Mouse (Mus musculus) CD4-positive, CD25-positive, alpha-beta regulatory T cell, adult 4 months (primary cell): ENCODE data around the gene Flnc. TPM values are rescaled to one million over a fixed set of nuclear protein-coding genes. Genes with fewer than 3 reads are reported as not detected.

Experiments
- ATAC-seq: one replicate; pipeline ENCODE4 v1.8.0; 2017
- polyA plus RNA-seq, 2 experiments: library from polyadenylated mRNA; unstranded; fragments of 100-300 nt; shearing (Covaris generic); gene quantifications; one replicate each; pipeline ENCODE4 v1.2.1; 2017

Gene Flnc
- polyA plus RNA-seq, 2 experiments from 2014 or later = not detected

DNA sequence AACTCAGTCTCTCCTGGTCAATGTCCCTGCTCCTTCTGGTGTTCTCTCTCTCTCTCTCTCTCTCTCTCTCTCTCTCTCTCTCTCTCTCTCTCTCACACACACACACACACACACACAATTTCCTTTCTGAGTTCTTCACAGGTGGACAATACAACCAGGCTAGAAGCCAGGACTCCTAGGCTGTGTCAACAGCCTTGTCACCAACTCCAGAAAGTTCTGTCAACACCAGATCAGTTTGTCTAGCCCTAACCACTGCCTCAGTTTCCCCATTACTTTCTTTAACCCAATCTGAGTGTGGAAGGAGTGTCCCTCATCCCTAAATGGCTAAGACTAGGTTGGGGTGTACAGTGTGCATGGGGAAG lies 399 bp upstream of the Flnc start:
- ATAC-seq = no peak

- no peak for ATAC-seq
These were observed 1.0 kb downstream of the Flnc start for GRCm38 (mm10) chr6:29433804-29434795.

DNA sequence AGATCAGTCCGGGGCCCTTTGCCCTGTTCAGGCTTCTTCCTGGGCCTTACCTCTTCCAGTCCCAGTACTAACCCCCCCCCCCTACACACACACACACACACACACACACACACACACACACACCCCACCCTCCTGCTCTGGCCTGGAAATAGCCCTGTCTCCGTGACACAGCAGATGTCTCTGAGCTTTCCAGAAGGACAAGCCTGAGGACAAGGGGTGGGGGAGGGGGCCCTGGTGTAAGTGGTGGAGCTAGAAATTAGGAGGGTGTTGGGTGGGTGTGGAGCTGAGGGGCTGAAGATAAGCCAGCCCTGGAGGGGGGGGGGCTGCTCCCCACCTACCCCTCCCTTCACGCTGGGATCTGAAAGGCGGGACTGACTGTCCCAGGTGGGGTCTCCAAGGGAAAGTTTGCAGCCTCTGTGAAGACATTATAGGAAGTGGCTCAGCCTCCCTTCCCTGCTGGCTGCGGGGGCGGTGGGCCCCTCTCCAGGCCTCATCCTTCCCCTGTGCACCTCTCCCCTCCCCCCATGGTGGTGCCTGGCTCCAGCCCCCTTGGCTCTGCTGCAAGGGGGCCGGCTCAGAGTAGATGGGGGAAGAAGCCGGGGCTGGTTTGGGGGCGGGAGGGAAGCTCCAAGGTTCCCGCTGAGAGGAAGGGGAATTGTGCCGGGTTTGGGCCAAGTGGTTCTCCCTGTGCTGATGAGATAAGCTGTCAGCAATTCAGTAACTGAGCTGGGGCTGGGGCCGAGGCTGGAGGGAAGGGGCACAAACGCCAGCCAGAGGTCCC lies 2.0 kb downstream of the Flnc start:
- ATAC-seq = no peak

- ATAC-seq = no peak
These were observed 2.9 kb downstream of the Flnc start for GRCm38 (mm10) chr6:29435940-29436451.

DNA sequence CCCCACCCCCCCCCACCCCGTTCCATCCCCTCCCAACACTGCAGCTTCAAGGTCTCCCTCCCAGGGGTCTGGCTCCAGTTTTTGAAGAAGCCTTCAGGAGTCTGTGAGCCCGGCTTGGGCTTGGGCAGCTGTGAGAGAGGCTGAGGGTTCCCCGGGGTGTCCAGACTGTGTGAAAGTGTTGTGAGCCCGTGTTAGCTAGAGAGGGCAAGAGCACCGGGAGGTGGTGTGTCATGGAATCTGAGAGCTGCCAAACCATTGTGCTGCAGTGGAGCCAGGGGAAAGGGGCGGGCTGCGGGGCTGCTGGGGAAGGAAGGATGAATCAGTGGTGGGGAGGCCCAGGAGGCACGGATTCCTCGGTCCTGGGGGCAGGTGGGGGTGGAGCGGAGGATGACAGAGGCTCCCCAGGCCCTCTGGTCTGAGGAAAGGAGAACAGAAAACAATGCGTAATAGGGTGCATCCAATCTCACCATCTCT lies 3.4 kb downstream of the Flnc start:
- no peak for ATAC-seq

- ATAC-seq = no peak
These were observed 6.2 kb downstream of the Flnc start for GRCm38 (mm10) chr6:29439251-29439650.

- no peak for ATAC-seq
These were observed 6.7 kb downstream of the Flnc start for GRCm38 (mm10) chr6:29439789-29440188.

DNA sequence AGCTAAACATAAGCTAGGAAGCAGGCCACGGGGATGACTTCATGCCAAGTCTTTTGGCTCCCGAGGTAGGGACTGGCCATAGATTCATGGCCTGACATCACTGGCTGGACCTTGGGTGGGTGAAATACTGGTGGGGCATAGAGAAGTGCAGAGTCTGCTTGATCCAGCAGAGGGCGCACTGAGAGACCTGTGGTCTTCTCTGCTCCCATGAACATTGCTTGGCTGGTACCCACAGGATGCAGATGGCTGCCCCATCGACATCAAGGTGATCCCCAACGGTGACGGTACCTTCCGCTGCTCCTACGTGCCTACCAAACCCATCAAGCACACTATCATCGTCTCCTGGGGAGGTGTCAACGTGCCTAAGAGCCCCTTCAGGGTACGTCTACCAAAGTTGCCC lies 11.7 kb downstream of the Flnc start:
- peak; percentile 34 for ATAC-seq

DNA sequence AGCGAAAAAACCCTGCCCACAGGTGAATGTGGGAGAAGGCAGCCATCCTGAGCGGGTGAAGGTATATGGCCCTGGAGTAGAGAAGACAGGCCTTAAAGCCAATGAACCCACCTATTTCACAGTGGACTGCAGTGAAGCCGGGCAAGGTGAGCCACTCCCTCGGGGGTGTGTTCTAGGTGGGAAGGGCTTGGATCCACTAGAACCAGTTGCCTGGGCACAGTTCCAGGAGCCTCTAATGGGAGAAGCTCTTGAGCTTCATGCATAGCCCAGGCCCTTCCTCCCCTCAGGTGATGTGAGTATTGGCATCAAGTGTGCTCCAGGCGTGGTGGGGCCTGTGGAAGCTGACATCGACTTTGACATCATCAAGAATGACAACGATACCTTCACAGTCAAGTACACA lies 12.3 kb downstream of the Flnc start:
- ATAC-seq = no peak

GRCm38 (mm10) chr6:29449858-29450257 lies 16.8 kb downstream of the Flnc start:
- ATAC-seq = no peak

GRCm38 (mm10) chr6:29450667-29451066 lies 17.6 kb downstream of the Flnc start:
- no peak for ATAC-seq

GRCm38 (mm10) chr6:29461502-29461901 lies 28.4 kb downstream of the Flnc start:
- no peak for ATAC-seq

- ATAC-seq = no peak
These were observed 30.3 kb downstream of the Flnc start for GRCm38 (mm10) chr6:29463388-29463787.

GRCm38 (mm10) chr6:29467583-29468354 lies 34.7 kb downstream of the Flnc start, which contains the start of gene Atp6v1f:
TSS of gene Atp6v1f (plus strand) at chr6:29467718.
- ATAC-seq = peak; percentile 87

DNA sequence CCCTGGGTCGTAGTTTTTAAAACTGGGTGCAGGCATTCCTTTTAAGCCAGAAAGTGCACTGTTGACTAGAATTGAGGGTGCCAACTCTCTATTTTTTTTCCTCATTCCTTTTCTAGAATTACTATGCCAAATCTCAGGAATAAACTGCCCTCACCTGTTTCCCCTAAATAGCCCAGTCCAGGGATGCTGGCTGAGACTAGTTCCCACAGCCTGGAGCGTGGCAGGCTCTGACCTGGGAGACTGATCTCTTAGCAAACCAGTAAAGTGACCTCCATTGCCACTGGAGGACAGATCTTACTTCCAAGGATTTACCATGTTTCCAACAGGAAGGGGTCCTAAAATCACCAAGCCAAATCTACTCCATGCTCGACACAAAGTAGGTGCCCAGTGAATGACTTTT lies 35.8 kb downstream of the Flnc start:
- no peak for ATAC-seq

GRCm38 (mm10) chr6:29471137-29471536 lies 38.1 kb downstream of the Flnc start, which contains the start of gene Atp6v1fnb:
TSS of gene Atp6v1fnb (plus strand) at chr6:29471437.
- no peak for ATAC-seq

DNA sequence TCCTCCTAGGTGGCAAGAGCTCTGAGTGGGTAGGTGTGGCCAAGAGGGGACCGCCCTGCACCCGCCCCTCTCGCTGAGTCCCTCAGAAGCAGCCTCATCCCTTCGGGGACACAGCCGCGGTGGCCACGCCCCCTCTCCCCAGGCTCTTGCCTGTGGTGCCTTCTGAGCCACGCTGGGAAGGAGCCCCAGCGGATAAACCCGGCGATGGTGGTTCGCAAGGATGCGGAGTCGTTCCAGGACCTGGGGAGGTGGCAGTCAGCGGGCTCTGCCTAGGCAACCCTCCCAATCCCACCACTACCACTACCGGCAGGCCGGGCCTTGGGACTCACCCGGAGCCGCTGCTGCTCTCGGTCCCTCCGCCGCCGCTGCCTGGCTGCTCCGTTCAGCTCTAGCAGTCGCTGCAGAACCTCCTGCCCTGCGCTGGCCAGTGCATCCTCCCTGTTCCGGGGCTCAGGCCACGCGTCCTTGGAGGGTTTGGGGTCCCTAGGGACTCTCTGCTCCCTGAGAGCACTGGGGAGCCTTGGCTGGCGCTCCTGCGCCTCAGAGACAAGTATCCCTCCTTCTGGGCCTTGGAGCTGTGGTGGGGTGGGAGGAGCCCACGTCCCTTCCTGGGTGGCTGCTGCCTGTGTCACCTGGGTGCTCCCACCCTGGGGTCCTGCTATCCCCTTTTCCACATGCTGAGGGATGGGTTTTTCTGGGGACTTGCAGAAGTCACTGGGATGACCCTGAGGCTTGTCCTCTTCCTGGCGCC lies 41.1 kb downstream of the Flnc start:
- ATAC-seq = peak; percentile 94

- no peak for ATAC-seq
These were observed 41.7 kb downstream of the Flnc start for GRCm38 (mm10) chr6:29474736-29475135.

- ATAC-seq = no peak
These were observed 49.6 kb downstream of the Flnc start for GRCm38 (mm10) chr6:29482691-29483090.

DNA sequence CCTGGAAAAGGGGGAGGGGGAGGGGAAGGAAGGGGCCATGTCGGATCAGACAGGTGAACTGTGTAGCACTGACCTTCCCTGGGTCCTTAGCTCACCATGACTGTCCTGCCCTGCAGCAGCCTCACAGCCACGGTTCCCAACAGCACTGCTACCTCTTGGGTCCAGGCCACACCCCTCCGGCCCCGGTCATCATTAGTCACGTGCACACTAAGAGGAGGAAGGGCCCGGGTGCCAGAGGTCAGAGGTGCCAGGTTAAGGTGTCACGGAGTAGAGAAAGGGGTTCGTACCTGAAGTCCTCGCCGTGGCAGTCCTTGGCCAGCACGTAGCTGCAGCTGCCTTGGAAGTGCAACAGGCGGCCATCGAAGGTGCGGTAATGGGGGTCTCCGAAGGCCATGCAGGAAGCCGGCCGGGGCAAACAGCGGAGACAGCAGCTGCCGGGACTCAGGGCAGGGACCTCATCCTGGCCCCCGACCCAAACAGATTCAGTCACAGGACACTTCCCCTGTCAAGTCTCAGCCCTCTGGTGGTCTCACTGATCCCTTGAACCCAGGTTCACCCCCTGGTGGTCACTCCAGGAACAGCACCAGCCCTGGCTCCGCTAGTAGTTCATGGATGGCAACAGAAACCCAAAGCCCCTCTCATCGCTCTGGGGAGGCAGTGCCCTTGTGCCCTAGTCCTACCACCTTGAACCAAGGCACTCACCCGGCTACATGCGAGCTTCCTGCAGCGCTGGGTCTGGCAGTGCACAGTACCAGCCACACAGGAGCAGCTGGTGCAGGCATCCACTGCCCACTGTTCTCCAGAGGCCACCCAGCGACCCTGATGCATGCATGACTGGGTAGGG lies 51.9 kb downstream of the Flnc start:
- ATAC-seq = no peak

DNA sequence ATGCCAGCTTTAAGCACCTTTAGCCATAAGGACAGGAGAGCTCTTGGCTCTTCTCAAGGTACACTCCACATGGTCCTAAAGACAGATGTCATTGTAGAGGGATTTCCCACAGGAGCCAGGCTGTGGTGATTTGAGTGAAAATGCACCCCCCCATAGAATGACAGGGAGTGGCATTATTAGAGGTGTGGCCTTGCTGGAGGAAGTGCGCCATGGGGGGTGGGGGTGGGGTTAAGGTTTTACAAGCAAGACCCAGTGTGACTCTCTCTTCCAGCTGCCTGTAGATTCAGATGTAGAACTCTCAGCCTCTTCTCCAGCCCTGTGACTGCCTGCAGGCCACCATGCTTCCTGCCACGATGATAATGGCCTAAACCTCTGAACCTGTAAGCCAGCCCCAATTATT lies 52.9 kb downstream of the Flnc start:
- no peak for ATAC-seq
